Mouse (Mus musculus) right cerebral cortex, postnatal 4 days (tissue): ENCODE measurements at regions not wholly inside any gene's neighbourhood (a gene's known extent, or its start where the extent isn't known, plus 50 kb on each side); places are given as distances from the start of the nearest gene placed in this dataset.

Experiments used
- DNase-seq: peaks from one replicate; pipeline ENCODE4 v3.0.0-alpha.2; 2022

- no peak for DNase-seq
Measured at GRCm38 (mm10) chr5:126350936-126351335, 819.4 kb downstream of the Tmem132b start.

- no peak for DNase-seq
Measured at GRCm38 (mm10) chr5:126369436-126369835, 837.9 kb downstream of the Tmem132b start.

DNA sequence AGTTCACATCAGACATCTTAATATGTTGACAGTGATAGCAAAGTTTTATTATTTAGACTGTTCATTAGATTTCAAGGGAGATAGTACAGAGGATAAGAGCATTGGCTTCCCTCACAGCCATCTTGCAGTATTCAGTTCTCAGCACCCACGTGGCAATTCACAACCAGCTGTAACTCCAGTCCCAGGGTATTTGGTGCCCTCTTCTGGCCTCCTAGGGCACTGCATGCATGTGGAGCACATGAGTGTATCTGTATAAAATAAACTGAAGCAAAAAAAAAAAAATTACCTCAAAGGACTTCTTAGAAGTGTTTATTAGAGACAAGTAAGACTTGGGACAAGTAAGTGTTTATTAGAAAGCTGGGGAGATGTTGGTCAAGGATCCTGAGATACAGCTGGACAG lies 849.3 kb upstream of the Tmem132c start:
- DNase-seq, result no peak

- DNase-seq, result no peak
Measured at GRCm38 (mm10) chr5:126395331-126395730, 846.3 kb upstream of the Tmem132c start.

DNA sequence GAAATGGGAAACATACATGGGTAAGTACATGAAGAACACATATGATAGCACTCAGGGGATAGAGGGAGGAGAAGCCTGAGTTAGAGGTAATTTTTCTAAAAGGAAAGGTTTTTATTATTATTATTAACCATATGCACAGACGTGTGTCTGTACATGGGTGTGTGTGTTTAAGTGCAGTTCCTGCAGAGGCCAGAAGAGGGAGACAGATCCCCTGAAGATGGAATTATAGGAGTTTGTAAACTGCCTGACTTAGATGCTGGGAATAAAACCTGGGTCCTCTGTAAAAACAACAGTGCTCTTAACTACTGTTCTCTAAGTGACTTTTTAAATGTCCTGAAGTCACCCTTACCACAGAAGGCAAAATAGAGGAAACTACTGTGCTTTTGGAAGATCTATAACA lies 809.9 kb upstream of the Tmem132c start:
- peak; percentile 4 for DNase-seq

DNA sequence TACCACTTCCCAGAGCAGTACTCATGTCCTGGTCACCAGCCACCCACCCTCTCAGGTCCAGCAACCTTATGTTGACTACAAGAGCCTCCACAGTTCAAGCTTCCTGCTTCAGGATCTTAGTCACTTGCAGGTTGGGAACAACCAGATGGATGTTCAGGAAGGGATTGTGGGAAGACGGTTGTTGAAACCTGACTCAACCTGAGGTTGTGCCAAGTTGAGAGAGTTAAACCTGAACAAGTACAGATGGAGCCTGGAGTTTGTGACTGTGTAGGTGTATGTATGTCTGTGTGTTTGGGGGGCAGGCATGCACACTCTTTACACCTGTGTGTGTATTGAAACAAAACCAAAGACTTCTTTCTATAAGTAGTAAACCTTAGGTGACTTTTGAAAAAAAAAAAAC lies 802.9 kb upstream of the Tmem132c start:
- DNase-seq, result no peak

GRCm38 (mm10) chr5:126440516-126440915 lies 801.1 kb upstream of the Tmem132c start:
- no peak for DNase-seq

DNA sequence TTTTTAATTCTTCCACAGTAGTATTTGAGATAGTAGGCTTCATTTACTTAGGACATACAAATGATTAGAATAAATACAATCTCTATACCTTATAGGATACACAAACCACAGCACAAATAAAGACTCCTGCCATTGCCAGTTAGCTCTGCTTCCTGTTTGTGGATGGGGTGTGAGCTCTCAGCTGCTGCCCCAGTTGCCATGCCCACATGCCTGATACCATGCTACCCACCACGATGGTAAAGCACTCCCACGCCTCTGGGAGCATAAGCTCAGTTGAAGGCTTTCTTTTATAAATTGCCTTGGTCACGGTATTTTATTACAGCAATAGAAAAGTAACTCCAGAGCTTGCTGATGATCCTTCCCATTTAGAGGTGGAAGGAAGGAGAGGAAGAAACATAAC lies 765.8 kb upstream of the Tmem132c start:
- no peak for DNase-seq

- no peak for DNase-seq
Measured at GRCm38 (mm10) chr5:126522076-126522475, 719.5 kb upstream of the Tmem132c start.

DNA sequence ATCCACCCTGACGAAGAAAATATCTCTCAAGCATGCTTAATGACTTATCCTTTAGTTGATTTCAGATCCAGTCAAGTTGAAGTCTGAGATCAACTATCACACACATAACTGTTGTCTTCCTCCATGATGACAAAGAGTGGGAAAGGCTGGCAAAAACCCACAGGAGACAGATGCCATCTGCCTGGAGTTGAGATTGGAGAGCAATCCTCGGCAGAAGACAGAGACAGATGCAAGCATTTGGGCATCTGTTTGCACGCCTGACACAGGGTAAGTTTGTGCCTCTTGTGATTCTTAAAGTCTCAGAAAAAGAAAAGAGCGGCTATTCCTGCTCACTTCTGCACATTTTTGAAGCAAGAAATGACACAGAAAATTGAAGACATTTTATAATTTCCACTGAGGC lies 715.7 kb upstream of the Tmem132c start:
- no peak for DNase-seq

DNA sequence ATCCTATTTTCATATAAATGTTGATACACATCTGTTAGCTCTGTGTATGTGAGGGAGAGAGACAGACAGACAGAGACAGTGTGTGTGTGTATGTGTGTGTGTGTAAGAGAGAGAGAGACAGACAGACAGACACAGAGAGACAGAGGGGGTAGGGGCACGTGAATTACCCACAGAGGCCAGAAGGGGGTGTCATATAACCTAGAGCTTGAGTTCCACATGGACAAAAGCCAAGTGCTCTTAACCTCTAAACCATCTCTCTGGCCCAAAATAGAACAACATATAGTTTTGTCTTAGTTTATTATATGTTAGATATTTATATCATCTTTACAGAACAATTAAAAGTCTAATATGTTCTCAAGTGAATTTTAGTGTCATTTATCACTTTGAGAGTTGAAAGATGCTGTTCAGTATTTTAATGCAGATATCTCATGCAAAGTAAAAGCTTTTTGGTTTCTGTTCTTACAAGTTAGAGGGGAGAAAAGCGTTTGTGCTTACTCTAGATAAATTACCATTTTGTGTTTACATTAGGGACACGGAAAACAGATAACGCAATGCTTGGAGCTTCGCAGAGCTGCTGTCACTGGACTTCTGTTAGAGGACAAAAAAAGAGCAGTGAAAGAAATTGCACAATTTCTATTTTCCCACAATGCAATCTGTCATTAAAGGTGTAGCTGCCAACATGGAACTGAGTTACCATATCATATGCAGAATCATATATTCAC lies 710.6 kb upstream of the Tmem132c start:
- no peak for DNase-seq

DNA sequence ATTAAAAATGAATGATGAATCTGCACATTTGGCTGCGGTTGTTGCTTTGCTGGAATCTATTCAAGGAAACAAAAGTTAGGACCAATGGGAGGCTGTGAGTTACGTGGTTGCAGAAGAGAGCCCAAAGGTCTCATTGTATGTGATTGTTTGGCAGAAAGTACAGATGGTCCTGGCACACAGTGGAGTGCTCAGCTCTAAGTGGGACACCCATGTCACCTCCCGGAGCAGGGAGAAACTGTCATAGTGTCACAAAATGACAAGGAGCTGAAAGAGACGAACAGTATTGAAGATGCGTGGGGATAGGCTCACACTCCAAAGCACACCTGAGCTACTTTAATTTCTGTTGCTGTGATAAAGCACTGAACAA lies 710.1 kb upstream of the Tmem132c start:
- no peak for DNase-seq

- no peak for DNase-seq
Measured at GRCm38 (mm10) chr5:126531975-126532374, 709.6 kb upstream of the Tmem132c start.

- DNase-seq, result no peak
Measured at GRCm38 (mm10) chr5:126538072-126538471, 703.5 kb upstream of the Tmem132c start.

- DNase-seq, result no peak
Measured at GRCm38 (mm10) chr5:126544261-126544976, 697.2 kb upstream of the Tmem132c start.

DNA sequence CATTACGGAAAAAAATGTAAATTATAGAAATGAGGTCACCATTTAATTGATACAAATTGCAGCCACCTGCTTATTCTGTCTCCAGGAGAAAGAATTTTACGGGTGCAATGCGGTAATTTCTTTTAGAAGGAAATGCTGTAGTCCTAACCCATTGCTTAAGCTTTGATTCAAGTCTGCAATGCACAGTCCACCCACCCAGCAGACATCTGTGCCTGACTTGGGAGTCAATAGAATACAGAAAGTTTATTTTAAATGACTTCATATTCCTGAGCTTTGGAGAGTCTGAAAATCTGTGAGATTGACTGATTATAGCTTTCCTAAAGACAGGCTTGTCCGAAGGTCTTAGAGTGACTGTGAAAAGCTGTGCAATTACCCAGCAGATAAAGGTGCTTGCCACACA lies 693.8 kb upstream of the Tmem132c start:
- no peak for DNase-seq

GRCm38 (mm10) chr5:126551676-126552075 lies 689.9 kb upstream of the Tmem132c start:
- DNase-seq, result no peak

DNA sequence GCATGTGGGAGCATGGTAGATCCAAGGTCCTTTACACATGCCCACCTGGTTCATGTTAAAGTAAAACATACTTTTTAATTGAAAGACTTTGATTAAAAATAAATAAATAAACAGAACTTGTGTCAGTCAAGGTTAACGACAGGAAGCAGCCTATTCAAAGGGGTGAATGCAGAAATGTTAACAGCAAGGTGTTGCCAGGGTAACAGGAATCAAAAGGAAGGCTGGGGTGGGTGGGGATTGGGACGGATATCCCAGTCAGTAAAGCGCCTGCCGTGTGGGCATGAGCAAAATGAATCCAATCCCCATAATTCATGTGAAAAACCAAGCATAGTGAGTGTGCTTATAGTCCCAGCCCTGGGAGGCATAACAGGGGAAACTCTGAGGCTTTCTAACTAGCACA lies 682.6 kb upstream of the Tmem132c start:
- no peak for DNase-seq

GRCm38 (mm10) chr5:126565817-126566216 lies 675.8 kb upstream of the Tmem132c start:
- no peak for DNase-seq

DNA sequence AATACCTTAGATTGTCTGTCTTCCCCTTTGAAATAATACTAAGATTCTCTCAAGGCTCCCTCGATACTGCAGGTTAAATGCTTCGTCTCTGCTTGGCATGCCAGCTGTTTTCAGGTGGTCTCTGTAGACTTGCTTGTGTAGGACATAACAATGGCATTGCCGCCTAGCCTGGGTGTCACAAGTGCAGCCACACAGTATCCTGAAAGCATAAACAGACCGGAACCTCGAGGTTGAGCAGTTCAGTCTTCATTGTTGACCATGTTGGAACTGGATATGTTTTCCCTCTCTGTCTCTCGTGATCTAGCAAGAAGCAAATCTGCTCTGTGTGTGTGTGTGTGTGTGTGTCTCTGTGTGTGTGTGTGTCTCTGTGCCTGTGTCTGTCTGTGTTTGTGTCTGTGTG lies 675.4 kb upstream of the Tmem132c start:
- no peak for DNase-seq

- no peak for DNase-seq
Measured at GRCm38 (mm10) chr5:126573766-126574165, 667.8 kb upstream of the Tmem132c start.

GRCm38 (mm10) chr5:126597786-126598330 lies 643.8 kb upstream of the Tmem132c start:
- DNase-seq, result no peak

DNA sequence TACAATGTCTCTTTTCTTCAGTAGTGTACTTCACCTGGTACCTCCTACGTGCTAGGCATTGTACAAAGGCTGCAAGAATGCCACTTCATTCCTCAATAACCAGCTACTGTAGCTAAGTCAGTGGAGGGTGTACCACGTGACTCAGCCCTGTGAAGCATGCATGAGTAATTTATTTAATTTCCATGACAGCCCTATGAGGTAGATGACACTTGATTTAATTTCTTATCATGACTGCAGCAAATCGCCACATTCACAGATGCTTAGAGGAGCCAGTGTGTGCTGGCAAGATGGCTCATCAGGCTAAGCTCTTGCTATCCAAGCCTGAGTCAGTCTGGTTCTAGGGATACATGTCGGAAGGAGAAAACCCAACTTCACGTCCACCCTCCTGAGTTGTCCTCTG lies 642.0 kb upstream of the Tmem132c start:
- DNase-seq, result no peak

GRCm38 (mm10) chr5:126606756-126607155 lies 634.9 kb upstream of the Tmem132c start:
- peak; percentile 15 for DNase-seq
